Mouse (Mus musculus) cerebellum, adult 2 months (tissue): ENCODE data around the gene Dhx40.

ENCODE experiments used
- CTCF ChIP-seq: fragments of 200-500 bp; IDR thresholded peaks from 2 replicates; pipeline ENCODE4 v1.5.1; 2011; ENCODE audit warnings: low read depth, mild to moderate bottlenecking, control low read depth, low read length, moderate library complexity, borderline replicate concordance; ENCODE audit not compliant: insufficient read depth
- POLR2A ChIP-seq: fragments of 200-500 bp; IDR thresholded peaks from 2 replicates; pipeline ENCODE4 v1.6.1; 2011; ENCODE audit warnings: low read length, control low read depth, borderline replicate concordance; ENCODE audit not compliant: insufficient read depth

DNA sequence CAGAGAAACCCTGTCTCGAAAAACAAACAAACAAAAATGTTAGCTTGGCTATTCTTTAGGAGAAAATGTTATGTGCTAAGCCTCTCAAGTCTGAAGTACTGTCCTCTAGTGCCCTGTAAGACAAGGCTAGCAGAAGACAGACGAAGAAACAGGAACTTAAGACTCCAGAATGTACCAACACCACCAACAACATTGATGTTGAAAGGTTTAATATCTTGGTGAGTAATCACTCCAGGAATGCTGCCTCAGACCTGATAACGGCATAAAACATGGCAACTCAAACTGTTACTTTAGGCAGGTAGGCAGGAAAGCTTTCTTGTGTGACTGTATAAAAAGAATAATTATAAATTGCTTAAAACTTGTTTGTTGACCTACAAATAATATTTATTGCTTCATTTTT lies 83.5 kb downstream of the Dhx40 start:
- no peak for TF ChIP-seq POLR2A
- no peak for TF ChIP-seq CTCF
